Mouse (Mus musculus) kidney, embryonic 14.5 days (tissue): ENCODE results near the gene P2rx7. TPM values are rescaled to one million over a fixed set of nuclear protein-coding genes. Genes with fewer than 3 reads are reported as not detected.

Source experiments
- ATAC-seq: fragments of 200-750 bp; cut with Nextera tagmentation; 2 replicates; pipeline ENCODE4 v1.8.0; 2017; ENCODE audit warnings: moderate number of reproducible peaks, mild to moderate bottlenecking, moderate TSS enrichment, moderate library complexity; ENCODE audit not compliant: low FRiP score, low TSS enrichment
- H3K27ac ChIP-seq: fragments of 300-500 bp; sonication (generic); 2 replicates; pipeline ENCODE4 v1.5.1; 2014; ENCODE audit warnings: low read depth, mild to moderate bottlenecking, low read length, moderate library complexity, mixed read lengths
- H3K27me3 ChIP-seq: fragments of 300-500 bp; sonication (generic); 2 replicates; pipeline ENCODE4 v1.6.1; 2014; ENCODE audit warnings: mild to moderate bottlenecking, low read length; ENCODE audit not compliant: control insufficient read depth, insufficient read depth
- H3K36me3 ChIP-seq: fragments of 300-500 bp; sonication (generic); 2 replicates; pipeline ENCODE4 v1.6.1; 2014; ENCODE audit warnings: low read length, mixed read lengths; ENCODE audit not compliant: control insufficient read depth, insufficient read depth
- H3K4me1 ChIP-seq: fragments of 300-500 bp; sonication (generic); 2 replicates; pipeline ENCODE4 v1.6.1; 2014; ENCODE audit warnings: low read length, mixed read lengths; ENCODE audit not compliant: control insufficient read depth, insufficient read depth
- H3K4me2 ChIP-seq: fragments of 300-500 bp; sonication (generic); replicated peaks from 2 replicates; pipeline ENCODE4 v1.6.1; 2014; ENCODE audit warnings: low read depth, mild to moderate bottlenecking, low read length
- H3K4me3 ChIP-seq: fragments of 300-500 bp; sonication (generic); 2 replicates; pipeline ENCODE4 v1.5.1; 2014; ENCODE audit warnings: mild to moderate bottlenecking, low read length
- H3K9ac ChIP-seq: fragments of 300-500 bp; sonication (generic); 2 replicates; pipeline ENCODE4 v1.6.1; 2014; ENCODE audit warnings: low read depth, mild to moderate bottlenecking, low read length, moderate library complexity
- H3K9me3 ChIP-seq: fragments of 300-500 bp; sonication (generic); 2 replicates; pipeline ENCODE4 v1.6.1; 2016; ENCODE audit warnings: low read length; ENCODE audit not compliant: control insufficient read depth
- WGBS: fragments of 180-500 bp; shearing (Covaris S2); extraction: QIAGEN DNeasy Blood & Tissue Kit; methylation state at CpG from one replicate; pipeline ENCODE4 v1.1.7; 2014; 5-methylcytosine and 5-hydroxymethylcytosine counted together
- polyA plus RNA-seq: library from polyadenylated mRNA; unstranded; fragments of >200 nt; fragmentation: Nextera tagmentation; extraction: Ambion mirVana; gene quantifications from 2 replicates; pipeline ENCODE4 v1.2.1, GENCODE M21; 2014

P2rx7 gene
- polyA plus RNA-seq, 1 experiment from 2014 or later, result 1.1 TPM

DNA sequence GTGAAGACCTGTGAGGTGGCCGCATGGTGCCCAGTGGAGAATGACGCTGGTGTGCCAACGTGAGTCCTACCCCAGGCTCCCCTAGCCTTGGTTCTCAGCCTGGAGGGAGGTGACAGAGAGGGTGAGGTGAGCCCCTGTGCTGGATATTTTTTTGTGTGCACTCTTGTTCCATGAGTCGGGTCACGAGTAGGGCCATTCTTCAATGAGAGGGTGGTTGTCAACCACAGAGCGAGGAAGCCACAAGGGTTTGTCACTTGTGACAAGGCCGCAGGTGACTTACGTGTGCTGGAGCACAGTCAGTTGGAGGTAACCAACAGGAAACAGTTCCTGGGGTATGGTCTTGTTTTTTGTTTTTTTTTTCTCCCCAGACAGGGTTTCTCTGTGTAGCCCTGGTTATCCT is 75.5 kb downstream of the P2rx7 start:
- Histone ChIP-seq H3K4me3 (no peak overlapping the region), H3K36me3 (no peaks in the 10 kb centered on the region), H3K9ac (no peak overlapping the region), H3K9me3 (no peaks in the 10 kb centered on the region), H3K27me3 (no peaks in the 10 kb centered on the region), H3K4me2 (no peak overlapping the region), H3K4me1 (no peaks in the 10 kb centered on the region; the same call in 1 of the 2 replicates), H3K27ac (no peak overlapping the region)
- 91% methylated on average over 8 of the region's 8 CpGs for WGBS
- no peak for ATAC-seq

DNA sequence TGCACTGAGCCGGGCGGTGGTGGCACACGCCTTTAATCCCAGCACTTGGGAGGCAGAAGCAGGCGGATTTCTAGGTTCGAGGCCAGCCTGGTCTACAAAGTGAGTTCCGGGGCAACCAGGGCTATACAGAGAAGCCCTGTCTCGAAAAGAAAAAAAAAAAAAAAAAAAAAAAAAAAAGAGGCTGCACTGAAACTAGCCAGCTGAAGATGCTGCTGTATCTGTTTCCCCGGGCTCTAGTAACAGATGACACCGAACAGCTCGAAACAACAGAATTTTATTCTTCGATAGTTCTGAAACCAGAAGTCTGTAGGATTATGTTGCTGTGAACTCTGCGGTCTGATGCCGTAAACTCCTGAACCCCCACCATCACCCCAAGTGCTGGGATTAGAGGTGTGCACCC is 81.7 kb downstream of the P2rx7 start:
- H3K27ac ChIP-seq, result no peak overlapping the region
- H3K9ac ChIP-seq, result no peak overlapping the region
- no peaks in the 10 kb centered on the region for H3K27me3 ChIP-seq
- WGBS, result 85% methylated on average over 13 of the region's 13 CpGs
- ATAC-seq, result no peak
- H3K4me1 ChIP-seq, result no peaks in the 10 kb centered on the region
- no peak overlapping the region for H3K4me2 ChIP-seq
- no peak overlapping the region for H3K4me3 ChIP-seq
- no peaks in the 10 kb centered on the region for H3K9me3 ChIP-seq
- H3K36me3 ChIP-seq, result no peaks in the 10 kb centered on the region

DNA sequence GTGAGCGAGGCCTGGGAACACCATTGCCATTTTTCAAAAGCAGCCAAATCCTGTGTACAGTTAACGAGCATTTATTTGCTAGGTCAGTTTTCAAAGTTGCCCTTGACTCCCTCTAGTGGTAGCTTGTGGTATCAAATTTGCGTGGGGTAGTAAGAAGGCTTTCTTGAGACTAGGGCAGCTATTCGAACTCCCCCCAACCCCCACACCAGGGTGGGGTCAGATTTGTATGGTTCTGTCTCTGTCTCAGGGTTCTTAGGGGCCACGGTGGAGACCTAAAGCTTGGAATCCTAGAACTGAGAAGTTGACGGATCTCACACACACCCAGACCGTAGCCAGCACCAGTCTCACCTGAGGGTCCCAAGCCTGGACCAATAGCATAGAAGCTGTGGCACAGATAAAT is 82.4 kb downstream of the P2rx7 start:
- WGBS, result 16% methylated on average over 7 of the region's 7 CpGs
- peak; percentile 70 for ATAC-seq
- Histone ChIP-seq H3K9ac (0 out of 2 replicates have a peak overlapping the region, but pooled peaks have one; percentile 23), H3K4me3 (no peak overlapping the region), H3K4me1 (no peaks in the 10 kb centered on the region), H3K9me3 (no peaks in the 10 kb centered on the region), H3K4me2 (no peak overlapping the region), H3K27me3 (no peaks in the 10 kb centered on the region), H3K27ac (no peak overlapping the region), H3K36me3 (no peaks in the 10 kb centered on the region; the same call in 1 of the 2 replicates)

DNA sequence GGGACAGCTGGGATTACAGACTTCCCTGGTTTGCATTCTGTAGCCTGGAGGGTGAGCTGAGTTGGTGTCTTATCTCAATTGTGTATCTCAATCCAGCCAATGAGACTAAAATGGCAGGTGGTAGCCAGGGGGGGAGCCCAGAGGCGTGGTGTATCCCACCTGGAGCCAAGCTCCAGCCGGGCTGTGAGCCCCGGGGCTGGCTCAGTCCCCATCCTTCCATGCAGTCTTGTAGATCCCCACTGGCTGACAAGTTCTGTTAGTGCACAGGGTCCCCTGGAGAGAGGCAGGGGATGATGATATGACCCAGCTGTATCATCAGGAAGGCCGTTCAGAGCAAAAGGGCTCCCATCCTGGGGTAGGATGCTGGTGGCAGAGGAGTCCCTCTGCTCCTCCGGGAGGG is 82.9 kb downstream of the P2rx7 start:
- no peaks in the 10 kb centered on the region for H3K9me3 ChIP-seq
- no peaks in the 10 kb centered on the region; the same call in 1 of the 2 replicates for H3K36me3 ChIP-seq
- no peak overlapping the region for H3K4me2 ChIP-seq
- ATAC-seq, result peak; percentile 41
- H3K4me1 ChIP-seq, result peaks cover 4% of the 10 kb centered on the region; the same call in 1 of the 2 replicates
- WGBS, result 79% methylated on average over 5 of the region's 5 CpGs
- H3K4me3 ChIP-seq, result no peak overlapping the region
- no peak overlapping the region for H3K27ac ChIP-seq
- no peak overlapping the region for H3K9ac ChIP-seq
- H3K27me3 ChIP-seq, result no peaks in the 10 kb centered on the region

DNA sequence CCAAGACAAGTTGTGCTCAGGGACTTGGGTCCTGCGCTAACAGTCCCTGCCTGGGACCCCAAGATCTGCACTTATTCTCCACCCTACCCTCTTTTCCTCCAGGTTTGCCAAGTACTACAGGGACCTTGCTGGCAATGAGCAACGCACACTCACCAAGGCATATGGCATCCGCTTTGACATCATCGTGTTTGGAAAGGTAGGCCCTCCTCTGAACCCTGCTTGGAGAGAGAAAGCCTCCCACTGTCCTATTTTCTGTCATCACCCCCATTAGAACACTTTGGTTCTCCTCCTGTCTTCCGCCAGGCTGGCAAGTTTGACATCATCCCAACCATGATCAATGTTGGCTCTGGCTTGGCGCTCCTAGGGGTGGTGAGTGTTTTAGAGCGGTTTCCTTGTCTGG is 83.4 kb downstream of the P2rx7 start:
- no peak for ATAC-seq
- H3K36me3 ChIP-seq, result no peaks in the 10 kb centered on the region; the same call in 1 of the 2 replicates
- H3K9me3 ChIP-seq, result no peaks in the 10 kb centered on the region
- H3K4me1 ChIP-seq, result peaks cover 6% of the 10 kb centered on the region; the same call in 1 of the 2 replicates
- no peak overlapping the region for H3K4me3 ChIP-seq
- no peaks in the 10 kb centered on the region for H3K27me3 ChIP-seq
- H3K9ac ChIP-seq, result no peak overlapping the region
- H3K27ac ChIP-seq, result no peak overlapping the region
- H3K4me2 ChIP-seq, result no peak overlapping the region
- 93% methylated on average over 7 of the region's 7 CpGs for WGBS

DNA sequence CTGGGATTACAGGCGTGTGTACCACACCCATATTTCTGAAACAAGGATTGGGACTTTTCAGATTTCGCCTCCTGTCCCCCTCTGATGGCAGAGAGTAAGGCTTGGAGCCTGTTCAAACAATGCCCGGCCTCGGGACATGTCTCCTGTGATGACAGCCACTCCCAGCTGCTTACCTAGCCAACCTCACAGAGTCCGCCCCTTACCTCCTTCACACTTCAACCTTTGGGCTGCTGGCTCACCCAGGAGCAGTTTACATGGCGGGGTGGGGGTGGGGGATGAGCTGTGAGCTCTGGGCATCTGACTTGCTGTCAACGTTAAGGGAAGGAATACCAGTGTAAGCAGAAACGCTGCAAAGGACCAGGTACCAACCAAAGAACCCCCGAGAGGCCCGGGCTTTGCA is 87.1 kb downstream of the P2rx7 start:
- Histone ChIP-seq H3K27me3 (no peaks in the 10 kb centered on the region), H3K27ac (no peak overlapping the region), H3K36me3 (no peaks in the 10 kb centered on the region; the same call in 1 of the 2 replicates), H3K4me2 (no peak overlapping the region), H3K9ac (no peak overlapping the region), H3K4me3 (no peak overlapping the region), H3K9me3 (no peaks in the 10 kb centered on the region), H3K4me1 (peaks cover 20% of the 10 kb centered on the region)
- 86% methylated on average over 10 of the region's 10 CpGs for WGBS
- no peak for ATAC-seq

DNA sequence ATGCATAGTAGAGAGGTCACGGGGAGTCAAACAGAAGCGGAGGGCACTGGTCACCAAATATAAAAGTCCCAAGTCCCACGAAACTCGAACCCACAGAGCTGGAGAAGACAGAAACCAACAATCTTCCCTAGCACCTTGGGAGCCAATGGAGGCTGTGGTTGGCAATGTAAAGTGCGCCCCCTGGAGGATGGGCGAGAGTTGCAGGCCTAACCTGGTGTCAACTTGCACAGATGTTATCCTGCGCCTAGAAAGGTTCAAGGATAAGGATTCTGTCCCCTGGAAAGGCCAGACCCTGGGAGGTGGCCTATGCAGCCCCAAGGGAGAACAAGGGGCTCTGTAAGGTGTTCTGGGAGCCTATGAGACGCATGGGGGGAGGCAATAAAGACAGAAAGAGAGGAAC is 87.6 kb downstream of the P2rx7 start:
- 68% methylated on average over 8 of the region's 8 CpGs for WGBS
- no peaks in the 10 kb centered on the region for H3K9me3 ChIP-seq
- ATAC-seq, result no peak
- no peak overlapping the region for H3K9ac ChIP-seq
- no peak overlapping the region for H3K4me3 ChIP-seq
- no peaks in the 10 kb centered on the region; the same call in 1 of the 2 replicates for H3K36me3 ChIP-seq
- H3K4me1 ChIP-seq, result peaks cover 20% of the 10 kb centered on the region
- 0 out of 2 replicates have a peak overlapping the region, but pooled peaks have one; percentile 37 for H3K27ac ChIP-seq
- no peaks in the 10 kb centered on the region for H3K27me3 ChIP-seq
- H3K4me2 ChIP-seq, result no peak overlapping the region

DNA sequence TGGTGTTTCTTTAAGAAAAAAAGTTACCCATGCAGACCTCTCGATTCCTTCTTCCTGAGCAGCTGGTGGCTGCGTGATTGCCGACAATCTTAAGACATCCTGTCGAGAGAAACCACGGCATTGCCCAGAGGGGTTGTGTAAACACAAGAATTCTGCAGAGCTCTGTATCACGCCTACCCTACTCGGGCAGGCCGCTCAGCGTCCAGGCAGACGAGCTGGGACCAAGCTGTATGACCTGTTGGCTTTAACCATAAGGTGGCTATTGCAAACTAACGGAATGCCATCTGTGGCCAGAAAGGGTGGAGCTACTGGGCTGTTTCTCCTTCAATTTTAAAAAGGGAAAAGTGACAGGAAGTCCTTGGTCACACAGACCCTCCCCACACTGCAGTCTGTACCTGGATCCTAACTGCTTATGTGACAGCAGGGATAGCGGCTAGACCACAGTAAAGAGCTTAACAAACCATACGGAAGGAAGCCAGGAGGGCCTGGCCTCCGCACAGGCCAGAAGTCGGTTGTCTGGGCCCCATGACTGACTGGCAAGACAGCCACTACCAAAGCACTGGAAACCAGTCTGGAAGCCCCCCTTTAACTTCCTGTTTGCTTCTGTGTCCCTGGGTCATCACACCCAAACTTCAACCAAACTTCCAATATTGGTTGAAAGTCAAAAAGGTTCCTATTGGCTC is 88.4 kb downstream of the P2rx7 start:
- 22% methylated on average over 15 of the region's 15 CpGs for WGBS
- H3K36me3 ChIP-seq, result no peaks in the 10 kb centered on the region; the same call in 1 of the 2 replicates
- H3K27me3 ChIP-seq, result no peaks in the 10 kb centered on the region
- ATAC-seq, result peak; percentile 51; the same call in 1 of the 2 replicates
- no peak overlapping the region; the same call in 1 of the 2 replicates for H3K4me2 ChIP-seq
- H3K9ac ChIP-seq, result no peak overlapping the region
- no peak overlapping the region for H3K4me3 ChIP-seq
- peak overlapping the region; percentile 48; the same call in 1 of the 2 replicates for H3K27ac ChIP-seq
- peaks cover 20% of the 10 kb centered on the region for H3K4me1 ChIP-seq
- no peaks in the 10 kb centered on the region for H3K9me3 ChIP-seq

DNA sequence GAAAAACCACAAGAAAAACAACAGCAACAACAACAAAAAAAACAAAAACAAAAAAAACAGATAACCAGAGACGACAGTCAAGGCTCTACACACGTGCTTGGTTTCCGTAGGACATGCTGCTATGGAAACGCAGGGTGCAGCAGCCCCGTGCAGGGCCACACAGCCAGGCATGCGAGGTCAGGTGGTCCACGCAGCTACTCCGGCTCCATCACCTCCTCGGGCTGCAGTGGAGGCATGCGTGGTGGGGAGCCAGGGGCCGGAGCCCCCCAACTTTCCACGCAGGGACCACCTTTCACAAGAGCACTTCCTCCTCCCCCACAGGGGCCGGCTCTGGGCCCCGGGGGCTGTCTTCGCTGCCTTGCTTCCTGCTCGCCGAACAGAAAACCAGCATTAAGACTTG is 90.2 kb downstream of the P2rx7 start:
- Histone ChIP-seq H3K27ac (no peak overlapping the region), H3K9ac (no peak overlapping the region), H3K36me3 (no peaks in the 10 kb centered on the region; the same call in 1 of the 2 replicates), H3K27me3 (no peaks in the 10 kb centered on the region), H3K9me3 (no peaks in the 10 kb centered on the region), H3K4me1 (peaks cover 20% of the 10 kb centered on the region), H3K4me3 (no peak overlapping the region), H3K4me2 (peak overlapping the region; percentile 15; the same call in 1 of the 2 replicates)
- WGBS, result 35% methylated on average over 17 of the region's 17 CpGs
- ATAC-seq, result peak; percentile 26; the same call in 1 of the 2 replicates
